Mouse (Mus musculus) hindbrain, postnatal 0 days (tissue): ENCODE measurements around the gene Tgfbr3. TPM values are rescaled to one million over a fixed set of nuclear protein-coding genes. Genes with fewer than 3 reads are reported as not detected.

Experiments
- ATAC-seq: fragments of 200-750 bp; cut with Nextera tagmentation; 2 replicates; pipeline ENCODE4 v1.8.0; 2017; ENCODE audit warnings: mild to moderate bottlenecking, moderate TSS enrichment, moderate library complexity
- DNase-seq: peaks from one replicate; pipeline ENCODE4 v3.0.0-alpha.2; 2015; ENCODE audit warnings: low spot score
- H3K27ac ChIP-seq: fragments of 300-500 bp; sonication (generic); 2 replicates; pipeline ENCODE4 v1.5.1; 2014; ENCODE audit warnings: mild to moderate bottlenecking
- H3K27me3 ChIP-seq: fragments of 300-500 bp; sonication (generic); 2 replicates; pipeline ENCODE4 v1.6.1; 2014; ENCODE audit warnings: low read length, mixed read lengths; ENCODE audit not compliant: insufficient read depth
- H3K36me3 ChIP-seq: fragments of 300-500 bp; sonication (generic); 2 replicates; pipeline ENCODE4 v1.6.1; 2014; ENCODE audit warnings: low read length, mixed read lengths; ENCODE audit not compliant: insufficient read depth
- H3K4me1 ChIP-seq: fragments of 300-500 bp; sonication (generic); 2 replicates; pipeline ENCODE4 v1.6.1; 2014; ENCODE audit warnings: antibody characterized with exemption, low read length, mixed read lengths; ENCODE audit not compliant: insufficient read depth
- H3K4me2 ChIP-seq: fragments of 300-500 bp; sonication (generic); 2 replicates; pipeline ENCODE4 v1.6.1; 2014; ENCODE audit warnings: low read depth, mild to moderate bottlenecking, low read length, moderate library complexity, mixed read lengths
- H3K4me3 ChIP-seq: fragments of 300-500 bp; sonication (generic); 2 replicates; pipeline ENCODE4 v1.5.1; 2014; ENCODE audit warnings: low read length
- H3K9ac ChIP-seq: fragments of 300-500 bp; sonication (generic); replicated peaks from 2 replicates; pipeline ENCODE4 v1.6.1; 2014; ENCODE audit warnings: mild to moderate bottlenecking, low read length, moderate library complexity, mixed read lengths
- H3K9me3 ChIP-seq: fragments of 300-500 bp; sonication (generic); 2 replicates; pipeline ENCODE4 v1.6.1; 2016; ENCODE audit warnings: low read length, mixed read lengths
- CTCF ChIP-seq: IDR thresholded peaks from 2 replicates; pipeline ENCODE4 v1.5.1; 2016; ENCODE audit warnings: antibody characterized with exemption, control low read depth, low read depth
- WGBS: fragments of 180-500 bp; shearing (Covaris S2); extraction: QIAGEN DNeasy Blood & Tissue Kit; methylation state at CpG from one replicate; pipeline ENCODE4 v1.1.7; 2014; 5-methylcytosine and 5-hydroxymethylcytosine counted together
- polyA plus RNA-seq: library from polyadenylated mRNA; unstranded; fragments of >200 nt; fragmentation: Nextera tagmentation; extraction: Ambion mirVana; gene quantifications from 2 replicates; pipeline ENCODE4 v1.2.1, GENCODE M21; 2015
- total RNA-seq: library from RNA; depleted of rRNA; stranded (reverse); fragments of >200 nt; gene quantifications from 2 replicates; pipeline ENCODE4 v1.2.3, GENCODE M21; 2014

The Tgfbr3 gene
- total and polyA plus RNA-seq, 2 experiments from 2014 or later = 4.8 to 21.7 TPM

GRCm38 (mm10) chr5:107171861-107172260 is 117.6 kb downstream of the Tgfbr3 start:
- WGBS = 77% methylated on average over 7 of the region's 7 CpGs
- Histone ChIP-seq H3K9ac (no peak overlapping the region), H3K27me3 (no peaks in the 10 kb centered on the region), H3K4me2 (no peak overlapping the region), H3K27ac (no peak overlapping the region), H3K36me3 (no peaks in the 10 kb centered on the region), H3K9me3 (no peaks in the 10 kb centered on the region), H3K4me3 (no peak overlapping the region), H3K4me1 (no peaks in the 10 kb centered on the region)
- DNase-seq = no peak
- no peak for TF ChIP-seq CTCF
- no peak for ATAC-seq

- DNase-seq (no peak), ATAC-seq (no peak)
- Histone ChIP-seq H3K4me2 (no peak overlapping the region), H3K4me1 (no peaks in the 10 kb centered on the region), H3K36me3 (no peaks in the 10 kb centered on the region), H3K27ac (no peak overlapping the region), H3K4me3 (no peak overlapping the region), H3K9ac (no peak overlapping the region), H3K9me3 (no peaks in the 10 kb centered on the region), H3K27me3 (no peaks in the 10 kb centered on the region)
- WGBS = 88% methylated on average over 5 of the region's 5 CpGs
- TF ChIP-seq CTCF = no peak
These were observed 119.6 kb downstream of the Tgfbr3 start for GRCm38 (mm10) chr5:107169796-107170195.

- Histone ChIP-seq H3K27ac (no peak overlapping the region), H3K36me3 (no peaks in the 10 kb centered on the region), H3K27me3 (no peaks in the 10 kb centered on the region), H3K4me3 (peak overlapping the region; percentile 9; the same call in 1 of the 2 replicates), H3K4me1 (no peaks in the 10 kb centered on the region), H3K4me2 (peak overlapping the region; percentile 38), H3K9ac (no peak overlapping the region), H3K9me3 (no peaks in the 10 kb centered on the region)
- peak; percentile 82 for DNase-seq
- ATAC-seq = peak; percentile 82
- 16% methylated on average over 8 of the region's 8 CpGs for WGBS
- TF ChIP-seq CTCF = no peak
These were observed 121.5 kb downstream of the Tgfbr3 start for GRCm38 (mm10) chr5:107167872-107168300.

DNA sequence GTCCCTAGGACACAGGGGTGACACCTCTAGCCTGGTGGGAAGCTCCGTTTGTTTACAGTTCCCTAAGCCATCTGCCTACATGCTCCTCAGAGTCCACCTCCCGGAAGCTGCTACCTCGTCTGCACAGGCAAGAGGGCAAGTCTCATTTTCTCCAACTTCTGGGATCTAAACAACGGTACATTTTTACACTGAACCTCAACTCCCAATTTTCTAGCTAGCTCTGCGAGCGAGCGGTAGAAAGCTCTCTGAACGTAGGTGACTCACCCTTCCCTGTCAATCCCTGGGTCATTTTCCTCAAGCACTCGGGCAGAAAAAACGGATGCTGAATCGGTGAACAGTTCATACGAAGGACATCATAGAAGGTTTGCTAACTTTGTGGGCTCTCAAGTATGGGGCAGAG is 122.1 kb downstream of the Tgfbr3 start:
- Histone ChIP-seq H3K9me3 (no peaks in the 10 kb centered on the region), H3K27ac (no peak overlapping the region), H3K4me3 (peak overlapping the region; percentile 9; the same call in 1 of the 2 replicates), H3K4me1 (no peaks in the 10 kb centered on the region), H3K4me2 (peak overlapping the region; percentile 38), H3K27me3 (no peaks in the 10 kb centered on the region), H3K9ac (no peak overlapping the region), H3K36me3 (no peaks in the 10 kb centered on the region)
- ATAC-seq = no peak
- no peak for TF ChIP-seq CTCF
- DNase-seq = no peak
- WGBS = 33% methylated on average over 12 of the region's 12 CpGs

DNA sequence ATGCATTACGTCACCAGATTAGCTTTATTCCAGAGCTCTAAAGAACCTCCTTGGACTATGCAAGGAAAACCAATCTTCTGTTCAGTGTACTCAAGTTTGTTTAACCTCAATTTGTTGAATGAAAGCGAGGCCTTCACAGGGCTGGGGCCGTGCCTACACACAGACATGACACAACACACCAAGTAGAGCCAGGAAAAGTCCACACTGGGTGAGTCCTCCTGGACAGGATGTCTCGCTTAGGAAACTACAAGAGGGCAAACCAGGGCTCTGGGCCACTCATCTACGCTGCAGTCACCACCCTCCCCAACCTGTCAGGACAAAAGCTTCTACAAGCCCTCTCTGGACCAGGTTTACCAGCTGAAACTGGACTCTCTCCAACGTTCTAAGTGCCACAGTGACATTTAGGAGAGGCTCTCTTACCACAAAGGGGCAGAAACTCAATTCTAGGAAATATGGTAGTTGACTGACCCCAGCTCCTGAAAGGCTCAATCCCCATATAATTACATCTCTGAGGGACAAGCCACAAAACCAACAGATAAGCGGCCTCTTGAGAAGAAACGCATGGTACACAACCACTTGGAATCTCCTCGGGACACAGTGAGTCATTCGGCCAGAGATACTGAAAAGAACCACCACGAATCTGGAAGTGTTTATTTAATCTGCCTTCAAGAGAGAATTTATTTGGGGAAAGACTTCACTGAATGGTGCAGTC is 122.6 kb downstream of the Tgfbr3 start:
- peak overlapping the region; percentile 38 for H3K4me2 ChIP-seq
- no peaks in the 10 kb centered on the region for H3K4me1 ChIP-seq
- H3K4me3 ChIP-seq = no peak overlapping the region
- H3K27me3 ChIP-seq = no peaks in the 10 kb centered on the region
- DNase-seq = no peak
- no peak for TF ChIP-seq CTCF
- no peak for ATAC-seq
- H3K9me3 ChIP-seq = no peaks in the 10 kb centered on the region
- H3K27ac ChIP-seq = no peak overlapping the region
- no peak overlapping the region for H3K9ac ChIP-seq
- 82% methylated on average over 11 of the region's 11 CpGs for WGBS
- no peaks in the 10 kb centered on the region for H3K36me3 ChIP-seq

- no peak overlapping the region for H3K9ac ChIP-seq
- no peak for TF ChIP-seq CTCF
- no peak overlapping the region for H3K4me2 ChIP-seq
- DNase-seq (no peak), ATAC-seq (no peak)
- H3K27ac ChIP-seq = no peak overlapping the region
- H3K36me3 ChIP-seq = no peaks in the 10 kb centered on the region
- H3K9me3 ChIP-seq = no peaks in the 10 kb centered on the region
- no peak overlapping the region for H3K4me3 ChIP-seq
- no peaks in the 10 kb centered on the region for H3K4me1 ChIP-seq
- H3K27me3 ChIP-seq = no peaks in the 10 kb centered on the region
- 72% methylated on average over 7 of the region's 7 CpGs for WGBS
These were observed 123.7 kb downstream of the Tgfbr3 start for GRCm38 (mm10) chr5:107165734-107166133.

- no peak overlapping the region for H3K9ac ChIP-seq
- no peaks in the 10 kb centered on the region for H3K27me3 ChIP-seq
- H3K36me3 ChIP-seq = no peaks in the 10 kb centered on the region
- no peak overlapping the region for H3K4me2 ChIP-seq
- DNase-seq = no peak
- H3K9me3 ChIP-seq = no peaks in the 10 kb centered on the region
- no peak overlapping the region for H3K4me3 ChIP-seq
- ATAC-seq = no peak
- no peak for TF ChIP-seq CTCF
- WGBS = 90% methylated on average over 5 of the region's 5 CpGs
- no peak overlapping the region for H3K27ac ChIP-seq
- H3K4me1 ChIP-seq = no peaks in the 10 kb centered on the region
These were observed 124.2 kb downstream of the Tgfbr3 start for GRCm38 (mm10) chr5:107165271-107165670.
